Mouse (Mus musculus) midbrain, embryonic 15.5 days (tissue): ENCODE results near the gene Olfr1283. TPM values are rescaled to one million over a fixed set of nuclear protein-coding genes. Genes with fewer than 3 reads are reported as not detected.
"Not testable (repeated sequence)": the region's sequence is repeated elsewhere in the genome, so short reads cannot be mapped to it uniquely, and the experiment has no call there.

ENCODE experiments used
- ATAC-seq: fragments of 200-750 bp; cut with Nextera tagmentation; replicated peaks from 2 replicates; pipeline ENCODE4 v1.8.0; 2017; ENCODE audit warnings: moderate TSS enrichment
- H3K27ac ChIP-seq: fragments of 300-500 bp; sonication (generic); 2 replicates; pipeline ENCODE4 v1.5.1; 2015; ENCODE audit warnings: mild to moderate bottlenecking, inconsistent platforms
- H3K27me3 ChIP-seq: fragments of 300-500 bp; sonication (generic); replicated peaks from 2 replicates; pipeline ENCODE4 v1.6.1; 2015; ENCODE audit warnings: inconsistent platforms
- H3K36me3 ChIP-seq: fragments of 300-500 bp; sonication (generic); replicated peaks from 2 replicates; pipeline ENCODE4 v1.6.1; 2015; ENCODE audit warnings: inconsistent platforms
- H3K4me1 ChIP-seq: fragments of 300-500 bp; sonication (generic); 2 replicates; pipeline ENCODE4 v1.6.1; 2015; ENCODE audit warnings: inconsistent platforms
- H3K4me2 ChIP-seq: fragments of 300-500 bp; sonication (generic); 2 replicates; pipeline ENCODE4 v1.6.1; 2015; ENCODE audit warnings: inconsistent platforms, mild to moderate bottlenecking, moderate library complexity
- H3K4me3 ChIP-seq: fragments of 300-500 bp; sonication (generic); 2 replicates; pipeline ENCODE4 v1.5.1; 2015; ENCODE audit warnings: mild to moderate bottlenecking, inconsistent platforms
- H3K9ac ChIP-seq: fragments of 300-500 bp; sonication (generic); 2 replicates; pipeline ENCODE4 v1.6.1; 2015; ENCODE audit warnings: mild to moderate bottlenecking, inconsistent platforms
- H3K9me3 ChIP-seq: fragments of 300-500 bp; sonication (generic); 2 replicates; pipeline ENCODE4 v1.6.1; 2016; ENCODE audit warnings: inconsistent platforms
- WGBS: fragments of 180-500 bp; shearing (Covaris S2); methylation state at CpG from one replicate; pipeline ENCODE4 v1.1.7; 2015; ENCODE audit warnings: mixed read lengths; 5-methylcytosine and 5-hydroxymethylcytosine counted together
- polyA plus RNA-seq: library from polyadenylated mRNA; unstranded; fragments of >200 nt; fragmentation: Nextera tagmentation; extraction: Ambion mirVana; gene quantifications from 2 replicates; pipeline ENCODE4 v1.2.1, GENCODE M21; 2015

The Olfr1283 gene
- not detected in 2 replicates for polyA plus RNA-seq

DNA sequence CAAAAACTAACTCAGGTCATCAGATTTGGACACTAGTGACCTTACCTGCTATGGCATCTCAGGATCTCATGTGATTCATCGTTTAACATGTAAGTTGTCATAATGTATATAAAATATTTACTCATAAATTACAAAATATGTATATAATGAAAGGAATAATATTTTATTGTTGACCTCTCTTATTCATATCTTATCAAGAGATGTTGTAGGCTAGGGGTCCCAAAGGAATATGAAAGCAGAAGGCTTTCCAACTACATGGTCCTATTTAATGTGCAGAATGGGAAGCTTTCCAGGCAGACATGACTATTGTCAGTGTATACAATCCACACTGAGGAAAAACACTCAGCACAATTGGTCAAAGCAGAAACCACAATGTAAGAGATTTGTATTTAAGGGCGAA lies at the start of gene Olfr1283:
Gene Olfr1283 (plus strand): TSS at position 301 of the 400 bp plus-strand sequence.
- Histone ChIP-seq H3K4me3 (no peak within 1 kb of the TSS), H3K9ac (no peak within 1 kb of the TSS), H3K4me2 (no peak within 1 kb of the TSS), H3K36me3 (no peaks in the 10 kb centered on the region), H3K4me1 (no peaks in the 10 kb centered on the region), H3K9me3 (no peaks in the 10 kb centered on the region), H3K27me3 (no peaks in the 10 kb centered on the region), H3K27ac (no peak within 1 kb of the TSS)
- ATAC-seq: no peak
- WGBS: 81% methylated on average over 2 of the region's 2 CpGs

DNA sequence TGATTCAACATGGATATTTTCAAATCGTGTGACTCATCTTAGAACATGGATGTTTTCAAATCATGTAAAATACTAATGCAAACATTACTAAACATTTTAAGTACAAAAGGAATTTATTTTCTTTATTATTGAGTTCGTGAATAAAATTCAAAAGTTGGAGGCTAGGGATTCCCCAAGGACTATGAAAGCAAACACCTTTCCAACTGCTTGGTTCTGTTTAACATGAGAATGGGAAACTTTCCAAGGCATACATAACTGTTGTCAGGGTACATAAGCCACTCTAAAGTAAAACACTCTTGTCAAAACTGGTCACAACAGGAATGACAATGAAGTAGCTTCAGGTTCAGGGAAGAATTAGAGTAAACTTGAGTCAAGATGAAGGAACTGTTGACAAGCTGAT lies 40.4 kb upstream of the Olfr1283 start, which contains the start of gene Olfr1281:
Gene Olfr1281 (plus strand): TSS at position 301 of the 400 bp plus-strand sequence.
- Histone ChIP-seq H3K4me1 (no peaks in the 10 kb centered on the region), H3K9me3 (no peaks in the 10 kb centered on the region), H3K9ac (no peak within 1 kb of the TSS), H3K4me2 (no peak within 1 kb of the TSS), H3K4me3 (no peak within 1 kb of the TSS), H3K36me3 (no peaks in the 10 kb centered on the region), H3K27me3 (no peaks in the 10 kb centered on the region), H3K27ac (no peak within 1 kb of the TSS)
- ATAC-seq: no peak
- 75% methylated on average over 2 of the region's 2 CpGs for WGBS

DNA sequence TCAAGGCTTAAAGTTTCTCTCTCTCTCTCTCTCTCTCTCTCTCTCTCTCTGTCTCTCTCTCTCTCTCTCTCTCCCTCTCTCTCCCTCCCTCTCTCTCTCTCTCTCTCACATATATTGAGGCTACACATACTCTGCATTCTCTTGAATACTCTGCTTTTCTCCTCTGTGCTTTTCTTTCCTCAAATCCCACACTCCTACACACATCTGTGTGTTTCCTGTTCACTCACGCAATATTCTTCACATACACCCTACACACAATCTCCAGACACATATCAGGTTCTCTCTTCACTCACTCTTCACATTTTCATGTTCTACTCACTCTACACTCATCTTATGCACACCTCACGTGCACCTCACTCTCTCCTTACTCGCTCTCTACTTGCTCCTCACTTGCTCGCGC lies 32.9 kb upstream of the Olfr1283 start:
- H3K36me3 ChIP-seq, H3K27ac ChIP-seq, H3K4me3 ChIP-seq, H3K9me3 ChIP-seq, ATAC-seq, H3K4me1 ChIP-seq, H3K9ac ChIP-seq, H3K27me3 ChIP-seq, H3K4me2 ChIP-seq: not testable (repeated sequence)
- 92% methylated on average over 5 of the region's 5 CpGs for WGBS

DNA sequence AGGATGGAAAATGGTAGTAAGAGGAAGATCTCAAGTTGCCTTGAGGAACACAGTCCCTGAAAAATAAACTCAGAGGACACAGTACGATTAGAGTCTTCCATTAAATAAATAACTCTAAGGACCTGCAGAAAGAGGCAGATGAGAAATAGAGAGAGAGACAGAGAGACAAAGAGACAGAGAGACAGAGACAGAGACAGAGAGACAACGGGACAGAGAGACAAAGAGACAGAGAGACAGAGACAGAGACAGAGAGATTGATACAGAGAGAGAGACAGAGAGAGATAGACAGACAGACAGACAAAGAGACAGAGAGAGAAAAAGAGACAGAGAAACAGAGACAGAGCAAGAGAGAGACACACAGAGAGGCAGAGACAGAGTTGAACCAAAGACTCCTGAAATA lies 30.6 kb upstream of the Olfr1283 start, which contains the start of gene Olfr1282:
Gene Olfr1282 (minus strand): TSS at position 101 of the 400 bp plus-strand sequence.
- Histone ChIP-seq H3K4me2 (no peak within 1 kb of the TSS), H3K9me3 (no peaks in the 10 kb centered on the region), H3K9ac (no peak within 1 kb of the TSS), H3K4me1 (no peaks in the 10 kb centered on the region), H3K4me3 (no peak within 1 kb of the TSS), H3K27me3 (no peaks in the 10 kb centered on the region), H3K27ac (no peak within 1 kb of the TSS), H3K36me3 (no peaks in the 10 kb centered on the region)
- ATAC-seq: no peak
- WGBS: 85% methylated on average over 2 of the region's 2 CpGs

DNA sequence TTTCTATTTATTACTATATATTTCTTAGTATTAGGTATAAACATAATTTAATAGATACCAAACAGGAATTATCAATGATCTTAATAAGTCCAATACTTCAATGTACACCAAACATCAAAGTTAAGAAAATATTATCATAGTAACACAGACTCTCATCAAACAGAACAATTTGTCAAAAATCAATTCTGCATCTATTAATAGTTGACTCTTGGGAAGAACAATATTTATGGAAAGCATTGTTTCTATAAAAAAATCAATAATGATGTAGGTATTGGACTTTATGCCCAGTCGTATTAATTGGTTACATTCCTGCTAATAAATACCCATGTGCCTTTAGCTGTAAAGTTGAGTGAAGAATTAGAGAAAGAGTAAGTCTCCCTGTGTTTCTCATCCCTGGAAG lies 8.6 kb downstream of the Olfr1283 start, which contains the start of gene Olfr1284:
Gene Olfr1284 (plus strand): TSS at position 301 of the 400 bp plus-strand sequence.
- Histone ChIP-seq H3K27ac (no peak within 1 kb of the TSS), H3K27me3 (no peaks in the 10 kb centered on the region), H3K4me3 (no peak within 1 kb of the TSS), H3K36me3 (no peaks in the 10 kb centered on the region), H3K4me2 (no peak within 1 kb of the TSS), H3K4me1 (no peaks in the 10 kb centered on the region), H3K9me3 (no peaks in the 10 kb centered on the region), H3K9ac (no peak within 1 kb of the TSS)
- WGBS: 84% methylated on average over 1 of the region's 1 CpGs
- ATAC-seq: no peak

Other genes with a start within 250 kb of the Olfr1283 start
- gene Gm15130, start 213.9 kb upstream of the Olfr1283 start, polyA plus RNA-seq: not detected in 2 replicates
- not detected in 2 replicates for gene 4930430A15Rik, start 137.2 kb upstream of the Olfr1283 start, polyA plus RNA-seq
- not detected in 2 replicates for gene Olfr1275, start 131.5 kb upstream of the Olfr1283 start, polyA plus RNA-seq
- not detected in 2 replicates for gene Olfr1276, start 112.3 kb upstream of the Olfr1283 start, polyA plus RNA-seq
- gene Olfr1277, start 92.7 kb upstream of the Olfr1283 start, polyA plus RNA-seq: not detected in 2 replicates
- not detected in 2 replicates for gene Olfr1278, start 76.7 kb upstream of the Olfr1283 start, polyA plus RNA-seq
- not detected in 2 replicates for gene Olfr1279, start 66.2 kb upstream of the Olfr1283 start, polyA plus RNA-seq
- not detected in 2 replicates for gene Olfr1280, start 52.8 kb upstream of the Olfr1283 start, polyA plus RNA-seq
- gene Olfr1281, start 40.3 kb upstream of the Olfr1283 start, polyA plus RNA-seq: not detected in 2 replicates
- gene Olfr1282, start 30.7 kb upstream of the Olfr1283 start, polyA plus RNA-seq: not detected in 2 replicates
- not detected in 2 replicates for gene Olfr1284, start 8.7 kb downstream of the Olfr1283 start, polyA plus RNA-seq
- not detected in 2 replicates for gene Olfr1286, start 56.3 kb downstream of the Olfr1283 start, polyA plus RNA-seq
- not detected in 2 replicates for gene Olfr1287, start 82.4 kb downstream of the Olfr1283 start, polyA plus RNA-seq
- gene Olfr1288, start 107.3 kb downstream of the Olfr1283 start, polyA plus RNA-seq: not detected in 2 replicates
- gene Olfr1289, start 114.0 kb downstream of the Olfr1283 start, polyA plus RNA-seq: not detected in 2 replicates
- not detected in 2 replicates for gene Olfr1290, start 127.0 kb downstream of the Olfr1283 start, polyA plus RNA-seq
- not detected in 2 replicates for gene Olfr1291-ps1, start 130.4 kb downstream of the Olfr1283 start, polyA plus RNA-seq
- gene Olfr1293-ps, start 158.4 kb downstream of the Olfr1283 start, polyA plus RNA-seq: not detected in 2 replicates
- gene Olfr1294, start 173.5 kb downstream of the Olfr1283 start, polyA plus RNA-seq: not detected in 2 replicates
- gene Olfr1295, start 202.9 kb downstream of the Olfr1283 start, polyA plus RNA-seq: not detected in 2 replicates